Mouse (Mus musculus): ENCODE data around the gene Adat2.

- no peak for TF ChIP-seq MAX (IDR thresholded peaks at IDR 0.05; ENCODE audit: low read depth)
- no peak for TF ChIP-seq POLR2A (IDR thresholded peaks at IDR 0.05; ENCODE audit: insufficient read length, low read depth)
- TF ChIP-seq POLR2AphosphoS2 (IDR thresholded peaks at IDR 0.05; ENCODE audit: insufficient read length, low read depth): no peak
- no peak for TF ChIP-seq E2F4 (IDR thresholded peaks at IDR 0.05; ENCODE audit: insufficient read depth)
- no peak for TF ChIP-seq TCF12 (IDR thresholded peaks at IDR 0.05; ENCODE audit: insufficient read depth, poor library complexity, severe bottlenecking)
- TF ChIP-seq MYOG (IDR thresholded peaks at IDR 0.05; ENCODE audit: control insufficient read depth in 1 of 3, insufficient read depth in 1 of 3, insufficient read length in 2 of 3, low read depth in 2 of 3): no peak
Observed at GRCm38 (mm10) chr10:13600926-13601325, 48.2 kb downstream of the Adat2 start.
